Mouse (Mus musculus) lung, embryonic 14.5 days (tissue): ENCODE results near the gene Ccdc22. TPM values are rescaled to one million over a fixed set of nuclear protein-coding genes. Genes with fewer than 3 reads are reported as not detected.

Source experiments
- ATAC-seq: fragments of 200-750 bp; cut with Nextera tagmentation; 2 replicates; pipeline ENCODE4 v1.8.0; 2017; ENCODE audit warnings: mild to moderate bottlenecking, moderate TSS enrichment, moderate library complexity; ENCODE audit not compliant: insufficient read depth
- DNase-seq: peaks from one replicate; pipeline ENCODE4 v3.0.0-alpha.2; 2015
- H3K27ac ChIP-seq: fragments of 300-500 bp; sonication (generic); 2 replicates; pipeline ENCODE4 v1.5.1; 2014; ENCODE audit warnings: low read depth, mild to moderate bottlenecking, moderate library complexity
- H3K27me3 ChIP-seq: fragments of 300-500 bp; sonication (generic); 2 replicates; pipeline ENCODE4 v1.6.1; 2014; ENCODE audit warnings: low read length, control low read depth; ENCODE audit not compliant: insufficient read depth
- H3K36me3 ChIP-seq: fragments of 300-500 bp; sonication (generic); 2 replicates; pipeline ENCODE4 v1.6.1; 2014; ENCODE audit warnings: control low read depth; ENCODE audit not compliant: insufficient read depth
- H3K4me1 ChIP-seq: fragments of 300-500 bp; sonication (generic); 2 replicates; pipeline ENCODE4 v1.6.1; 2014; ENCODE audit warnings: antibody characterized with exemption, control low read depth; ENCODE audit not compliant: insufficient read depth
- H3K4me2 ChIP-seq: fragments of 300-500 bp; sonication (generic); 2 replicates; pipeline ENCODE4 v1.6.1; 2014; ENCODE audit warnings: mild to moderate bottlenecking
- H3K4me3 ChIP-seq: fragments of 300-500 bp; sonication (generic); 2 replicates; pipeline ENCODE4 v1.5.1; 2014; ENCODE audit warnings: low read depth, low read length
- H3K9ac ChIP-seq: fragments of 300-500 bp; sonication (generic); 2 replicates; pipeline ENCODE4 v1.6.1; 2014
- H3K9me3 ChIP-seq: fragments of 300-500 bp; sonication (generic); 2 replicates; pipeline ENCODE4 v1.6.1; 2016; ENCODE audit warnings: low read depth, low read length, control low read depth
- CTCF ChIP-seq: IDR thresholded peaks from 2 replicates; pipeline ENCODE4 v1.5.1; 2016; ENCODE audit warnings: antibody characterized with exemption, low read depth
- WGBS: fragments of 180-500 bp; shearing (Covaris S2); extraction: QIAGEN DNeasy Blood & Tissue Kit; methylation state at CpG from one replicate; pipeline ENCODE4 v1.1.7; 2014; 5-methylcytosine and 5-hydroxymethylcytosine counted together
- polyA plus RNA-seq: library from polyadenylated mRNA; unstranded; fragments of >200 nt; fragmentation: Nextera tagmentation; extraction: Ambion mirVana; gene quantifications from 2 replicates; pipeline ENCODE4 v1.2.1, GENCODE M21; 2014

The Ccdc22 gene
- polyA plus RNA-seq, 1 experiment from 2014 or later = 28.6 TPM

- TF ChIP-seq CTCF = no peak
- 15% methylated on average over 64 of the region's 72 CpGs for WGBS
- no peaks in the 10 kb centered on the region for H3K36me3 ChIP-seq
- peak; percentile 15 for DNase-seq
- peak within 1 kb of the TSS; percentile 67 for H3K9ac ChIP-seq
- H3K4me1 ChIP-seq = no peaks in the 10 kb centered on the region
- H3K4me3 ChIP-seq = peak within 1 kb of the TSS; percentile 53
- H3K9me3 ChIP-seq = no peaks in the 10 kb centered on the region
- peak within 1 kb of the TSS; percentile 72 for H3K4me2 ChIP-seq
- H3K27ac ChIP-seq = peak within 1 kb of the TSS; percentile 73
- peak; percentile 4 for ATAC-seq
- H3K27me3 ChIP-seq = no peaks in the 10 kb centered on the region
Measured at GRCm38 (mm10) chrX:7573176-7574086, 31.9 kb downstream of the Ccdc22 start, which contains the start of gene Foxp3. Foxp3 (plus strand) TSS chrX:7573644.

GRCm38 (mm10) chrX:7572466-7572865 is 32.9 kb downstream of the Ccdc22 start:
- 60% methylated on average over 10 of the region's 10 CpGs for whole genome bisulfite sequencing
- no peaks in the 10 kb centered on the region for H3K36me3 ChIP-seq
- no peaks in the 10 kb centered on the region for H3K9me3 ChIP-seq
- 0 out of 2 replicates have a peak overlapping the region, but pooled peaks have one; percentile 53 for H3K4me3 ChIP-seq
- no peak for DNase-seq
- H3K4me1 ChIP-seq = no peaks in the 10 kb centered on the region
- H3K4me2 ChIP-seq = peak overlapping the region; percentile 72
- TF ChIP-seq CTCF = no peak
- H3K27me3 ChIP-seq = no peaks in the 10 kb centered on the region
- no peak overlapping the region for H3K27ac ChIP-seq
- H3K9ac ChIP-seq = no peak overlapping the region
- ATAC-seq = no peak

GRCm38 (mm10) chrX:7571565-7572136 is 33.7 kb downstream of the Ccdc22 start:
- Histone ChIP-seq H3K4me3 (no peak overlapping the region), H3K4me1 (no peaks in the 10 kb centered on the region), H3K36me3 (no peaks in the 10 kb centered on the region), H3K9me3 (no peaks in the 10 kb centered on the region), H3K4me2 (no peak overlapping the region), H3K27me3 (no peaks in the 10 kb centered on the region), H3K27ac (no peak overlapping the region), H3K9ac (no peak overlapping the region)
- no peak for DNase-seq
- no peak for TF ChIP-seq CTCF
- 86% methylated on average over 9 of the region's 9 CpGs for WGBS
- ATAC-seq = no peak

- Histone ChIP-seq H3K27me3 (no peaks in the 10 kb centered on the region), H3K36me3 (no peaks in the 10 kb centered on the region), H3K4me1 (no peaks in the 10 kb centered on the region), H3K4me3 (no peak overlapping the region), H3K9me3 (no peaks in the 10 kb centered on the region), H3K27ac (no peak overlapping the region), H3K9ac (no peak overlapping the region), H3K4me2 (no peak overlapping the region)
- DNase-seq (no peak), ATAC-seq (no peak)
- 37% methylated on average over 7 of the region's 7 CpGs for WGBS
- no peak for TF ChIP-seq CTCF
Measured at GRCm38 (mm10) chrX:7570481-7571175, 34.7 kb downstream of the Ccdc22 start.

GRCm38 (mm10) chrX:7567491-7567890 is 37.8 kb downstream of the Ccdc22 start:
- Histone ChIP-seq H3K9ac (no peak overlapping the region), H3K27me3 (no peaks in the 10 kb centered on the region), H3K4me2 (no peak overlapping the region), H3K4me3 (no peak overlapping the region), H3K36me3 (no peaks in the 10 kb centered on the region), H3K4me1 (no peaks in the 10 kb centered on the region), H3K27ac (no peak overlapping the region), H3K9me3 (no peaks in the 10 kb centered on the region)
- DNase-seq (no peak), ATAC-seq (no peak; the same call in 1 of the 2 replicates)
- no peak for TF ChIP-seq CTCF
- 69% methylated on average over 9 of the region's 9 CpGs for WGBS

GRCm38 (mm10) chrX:7566352-7566751 is 39.0 kb downstream of the Ccdc22 start:
- 65% methylated on average over 6 of the region's 6 CpGs for WGBS
- no peak for ATAC-seq
- Histone ChIP-seq H3K36me3 (no peaks in the 10 kb centered on the region), H3K27ac (no peak overlapping the region), H3K4me2 (no peak overlapping the region), H3K4me1 (no peaks in the 10 kb centered on the region), H3K4me3 (no peak overlapping the region), H3K9ac (no peak overlapping the region), H3K27me3 (no peaks in the 10 kb centered on the region), H3K9me3 (no peaks in the 10 kb centered on the region)
- no peak for TF ChIP-seq CTCF
- DNase-seq = no peak

GRCm38 (mm10) chrX:7563076-7563475 is 42.2 kb downstream of the Ccdc22 start:
- WGBS = 11% methylated on average over 2 of the region's 2 CpGs
- H3K27me3 ChIP-seq = no peaks in the 10 kb centered on the region
- H3K4me1 ChIP-seq = no peaks in the 10 kb centered on the region
- DNase-seq = no peak
- TF ChIP-seq CTCF = no peak
- no peak overlapping the region for H3K4me2 ChIP-seq
- H3K27ac ChIP-seq = no peak overlapping the region
- H3K36me3 ChIP-seq = no peaks in the 10 kb centered on the region
- H3K4me3 ChIP-seq = no peak overlapping the region
- H3K9ac ChIP-seq = no peak overlapping the region
- no peak for ATAC-seq
- no peaks in the 10 kb centered on the region for H3K9me3 ChIP-seq
